Mouse (Mus musculus) kidney, adult 9 months (tissue): ENCODE results near the gene Kcnd2.

Experiments used
- DNase-seq: peaks from one replicate; pipeline ENCODE4 v3.0.0; 2022

Kcnd2 gene

DNA sequence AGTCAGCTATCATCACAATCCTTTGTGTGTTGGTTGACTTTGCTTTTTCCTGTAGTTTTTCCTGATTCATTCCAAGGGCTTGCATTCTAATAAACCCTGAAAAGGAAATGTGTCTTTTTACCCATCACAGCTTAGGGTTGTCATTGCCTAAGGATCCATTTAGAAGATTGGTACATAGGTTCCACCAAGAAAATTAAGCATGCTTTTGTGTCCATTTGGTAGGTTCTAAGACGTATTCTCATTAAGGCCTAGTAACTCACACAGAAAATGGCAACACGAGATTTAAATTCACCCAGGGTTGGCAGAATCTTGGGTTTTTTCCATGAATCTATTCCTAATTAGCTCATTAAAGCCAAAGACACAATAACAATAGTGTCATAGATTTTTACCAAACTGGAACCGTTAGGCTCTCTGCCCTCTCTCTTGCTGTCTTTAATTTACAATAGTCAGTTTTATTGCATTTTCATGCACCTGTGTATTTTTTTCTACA, 477.6 kb downstream of the Kcnd2 start:
- DNase-seq: no peak

DNA sequence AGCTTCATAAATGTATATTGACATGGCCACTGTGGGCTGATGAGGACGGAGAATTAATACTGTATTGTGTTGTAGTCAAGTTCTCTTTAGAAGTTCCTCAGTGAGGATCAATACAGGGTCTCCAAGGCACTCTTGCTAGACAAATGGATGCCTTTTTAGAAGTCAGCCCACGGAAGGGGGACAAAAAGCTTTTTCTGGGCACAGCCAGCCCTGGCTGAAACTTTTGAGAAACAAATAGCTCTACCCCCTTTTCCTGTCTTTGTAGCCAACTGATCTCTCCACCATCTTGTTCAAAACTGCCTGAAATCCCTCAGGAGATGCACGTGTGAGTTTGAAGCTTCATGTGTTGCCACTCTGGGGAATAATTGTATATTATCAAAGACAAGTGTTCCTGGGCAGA, 482.3 kb downstream of the Kcnd2 start:
- DNase-seq: no peak

DNA sequence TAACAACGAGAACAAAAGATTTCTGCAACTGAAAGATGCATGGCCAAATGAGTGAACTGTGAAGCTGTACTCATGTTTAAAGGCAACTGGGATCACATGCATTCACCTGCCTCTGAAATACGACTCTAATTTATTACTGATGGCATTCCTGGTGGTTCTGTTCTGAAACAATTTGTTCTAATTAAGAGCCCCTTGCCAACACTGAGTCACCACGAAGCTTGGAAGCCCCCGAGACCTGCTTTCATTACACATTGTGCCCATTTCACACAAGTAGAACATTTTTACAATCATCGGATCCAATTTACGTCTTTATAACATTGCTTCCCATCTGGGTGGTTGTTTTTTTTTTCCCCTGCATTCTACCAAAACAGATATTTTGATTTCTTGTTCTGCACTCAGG, 485.8 kb downstream of the Kcnd2 start:
- DNase-seq: no peak

DNA sequence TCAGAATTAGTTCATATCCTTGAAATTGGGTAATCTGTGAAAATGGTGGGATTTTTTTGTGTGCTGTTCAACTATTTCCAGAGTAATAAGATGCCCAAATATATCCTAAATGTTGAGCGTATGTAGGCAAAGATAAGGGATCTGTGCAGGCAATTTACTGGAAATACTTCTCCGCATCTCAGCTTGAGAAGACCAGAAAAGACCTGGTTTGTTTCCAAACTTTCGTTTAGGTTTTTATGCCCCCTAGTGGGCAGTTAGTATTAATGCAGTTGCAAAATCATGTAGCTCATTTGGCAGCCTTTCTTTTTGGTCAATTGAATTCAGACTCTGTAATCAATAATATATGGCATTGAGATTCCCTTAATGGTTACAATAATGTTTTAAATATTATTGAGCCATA, 493.9 kb downstream of the Kcnd2 start:
- DNase-seq: peak; percentile 5

DNA sequence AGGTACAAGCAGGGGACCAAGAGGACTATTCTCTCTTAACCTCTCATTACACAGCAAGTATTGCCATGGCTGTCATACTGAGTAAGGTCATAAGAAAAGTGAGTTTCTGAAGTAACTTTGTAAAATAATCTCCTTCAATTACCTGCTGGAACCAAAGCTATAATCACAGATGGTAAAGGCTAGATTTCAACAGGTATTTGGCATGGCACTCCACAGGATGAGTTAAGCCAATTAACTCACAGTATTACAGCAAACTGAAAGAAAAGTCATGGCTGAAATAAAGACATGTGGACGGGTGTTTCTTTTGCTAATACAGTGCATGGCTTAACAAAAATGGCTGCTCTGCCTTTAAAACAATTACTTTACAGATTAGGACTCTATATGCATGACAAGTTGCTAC, 503.8 kb downstream of the Kcnd2 start:
- DNase-seq: no peak

DNA sequence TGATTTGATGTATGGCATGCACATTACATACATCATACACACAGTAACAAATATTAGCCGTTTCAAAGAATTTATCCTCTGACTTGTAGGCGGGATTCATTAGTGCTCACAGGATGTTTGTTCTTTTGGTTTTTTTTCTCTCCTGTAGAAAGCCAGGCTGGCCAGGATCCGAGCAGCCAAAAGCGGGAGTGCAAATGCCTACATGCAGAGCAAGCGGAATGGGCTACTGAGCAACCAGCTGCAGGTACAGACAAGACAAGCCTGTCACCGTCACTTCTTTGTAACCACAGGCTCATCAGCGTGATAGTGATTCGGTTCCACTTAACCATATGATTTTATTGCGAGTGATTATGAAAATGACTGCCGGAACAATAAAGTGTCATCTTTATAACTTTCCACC, 506.9 kb downstream of the Kcnd2 start:
- DNase-seq: no peak

DNA sequence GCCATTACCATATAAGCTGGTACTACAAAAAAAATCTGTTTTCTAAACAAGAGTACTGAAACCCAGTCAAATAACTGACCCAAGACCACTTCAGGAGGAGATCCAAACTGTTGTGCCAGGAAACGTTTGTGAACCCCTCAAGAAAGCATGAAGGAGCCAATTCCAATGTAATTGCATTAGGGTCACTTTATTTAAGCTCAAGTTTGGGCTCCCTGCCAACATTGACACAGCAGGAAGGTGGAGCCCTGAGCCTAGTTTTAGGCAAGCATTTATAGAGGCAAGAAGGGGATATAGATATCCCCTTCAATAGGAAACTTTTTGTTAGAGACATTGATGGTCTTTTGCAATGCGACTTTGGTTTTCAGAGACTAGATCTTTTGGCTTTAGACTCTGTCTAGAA, 525.3 kb downstream of the Kcnd2 start:
- no peak for DNase-seq

DNA sequence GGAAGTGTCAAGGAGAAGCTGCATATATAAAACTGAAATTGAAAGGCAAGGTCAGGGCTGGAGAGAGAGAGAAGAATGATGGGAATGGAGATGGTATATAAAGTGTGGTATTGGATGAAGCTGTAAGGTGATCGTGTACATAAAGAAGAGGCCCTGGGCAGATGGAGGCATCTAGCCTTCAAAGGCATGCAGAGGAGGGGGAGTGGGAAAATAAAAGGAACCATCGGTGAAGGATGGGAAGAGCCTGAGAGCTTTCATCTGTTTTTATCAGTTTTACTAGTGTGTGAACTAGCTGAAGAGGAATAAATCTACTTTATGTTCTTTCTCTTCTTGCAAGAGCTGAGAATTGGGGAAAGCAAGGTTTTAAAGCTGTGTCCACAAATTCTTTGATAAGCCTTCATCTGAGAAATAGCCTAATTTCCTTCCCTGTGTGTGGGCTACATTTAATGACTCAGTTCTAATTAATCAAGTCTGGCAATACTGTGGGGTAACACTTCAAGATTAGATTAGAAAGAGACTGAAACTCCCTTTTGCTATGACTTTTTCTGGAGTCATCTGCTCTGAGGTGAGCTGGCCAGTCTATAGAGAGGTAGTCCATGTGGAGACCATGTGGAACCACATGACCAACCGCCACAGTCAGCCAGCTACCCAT, 529.4 kb downstream of the Kcnd2 start:
- DNase-seq: no peak

DNA sequence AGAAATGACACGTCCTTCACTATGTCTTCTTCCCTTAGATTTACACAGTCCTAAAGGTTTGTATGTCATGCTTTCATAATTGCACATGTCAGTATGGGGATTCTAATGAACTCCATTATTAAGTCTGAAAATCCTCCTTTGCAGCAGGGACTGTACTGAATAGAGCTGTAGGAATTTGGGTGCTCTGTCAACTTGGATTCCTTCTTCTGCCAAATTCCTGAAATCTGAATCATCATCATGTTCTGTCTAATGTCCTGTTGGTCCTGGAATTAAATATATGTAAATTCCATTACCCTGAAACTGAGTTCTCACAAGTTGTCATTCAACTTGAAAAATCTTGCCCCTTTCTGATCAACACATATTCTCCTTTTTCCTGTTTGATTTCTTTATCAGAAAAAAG, 532.2 kb downstream of the Kcnd2 start:
- no peak for DNase-seq

DNA sequence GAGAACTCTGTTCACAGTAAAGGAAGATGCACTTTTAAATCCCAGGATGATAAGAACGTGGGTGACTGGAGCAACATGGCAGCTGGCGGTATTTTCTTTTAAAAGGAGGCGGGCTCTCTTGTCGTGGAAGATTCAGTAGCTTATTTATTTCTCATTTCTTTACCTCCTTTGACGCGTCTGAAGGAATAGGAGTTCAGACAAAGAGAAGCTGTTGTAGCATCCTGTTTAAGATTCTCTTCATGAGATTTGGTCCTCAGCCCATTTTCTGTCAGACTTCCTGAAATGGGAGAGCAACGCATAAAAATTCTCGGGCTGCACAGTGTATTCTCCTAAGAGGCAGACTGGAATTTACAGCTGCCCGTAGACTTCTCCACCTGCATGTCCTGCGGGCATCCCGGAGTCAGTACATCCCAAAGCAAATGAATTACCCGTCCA, 552.5 kb downstream of the Kcnd2 start:
- no peak for DNase-seq

DNA sequence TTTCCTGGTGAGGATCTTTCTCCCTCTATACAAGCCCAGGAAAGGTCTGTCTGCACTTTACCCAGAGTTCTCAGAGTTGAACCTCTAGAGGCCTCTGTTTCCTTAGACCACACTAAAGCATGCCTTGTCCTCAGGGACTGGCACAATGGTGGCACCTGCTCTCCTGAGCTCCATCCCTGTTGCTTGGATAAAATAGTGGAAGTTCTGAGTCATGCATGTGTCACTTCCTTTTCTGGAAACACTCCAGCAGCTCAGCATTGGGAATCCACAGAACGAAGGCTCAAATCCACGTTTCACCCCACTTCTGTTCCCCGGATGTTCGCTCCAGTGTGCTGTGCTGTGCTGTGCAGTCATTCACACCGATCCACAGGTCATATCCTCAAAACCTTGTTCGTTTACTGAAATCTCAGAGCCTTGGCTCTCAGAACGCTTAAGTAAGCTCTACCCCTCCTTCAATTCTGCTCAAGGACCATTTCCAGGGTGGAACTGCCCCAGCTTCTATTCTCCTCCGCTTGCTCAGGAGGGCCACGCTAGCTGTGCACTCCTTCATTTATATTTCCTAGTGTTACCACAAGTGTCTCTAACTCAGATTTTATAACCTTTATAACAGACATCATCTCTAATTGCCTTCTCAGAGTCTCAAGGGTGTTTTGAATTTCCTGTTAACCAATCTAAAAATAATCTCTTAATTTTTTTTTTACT, 553.6 kb downstream of the Kcnd2 start:
- peak; percentile 49 for DNase-seq

DNA sequence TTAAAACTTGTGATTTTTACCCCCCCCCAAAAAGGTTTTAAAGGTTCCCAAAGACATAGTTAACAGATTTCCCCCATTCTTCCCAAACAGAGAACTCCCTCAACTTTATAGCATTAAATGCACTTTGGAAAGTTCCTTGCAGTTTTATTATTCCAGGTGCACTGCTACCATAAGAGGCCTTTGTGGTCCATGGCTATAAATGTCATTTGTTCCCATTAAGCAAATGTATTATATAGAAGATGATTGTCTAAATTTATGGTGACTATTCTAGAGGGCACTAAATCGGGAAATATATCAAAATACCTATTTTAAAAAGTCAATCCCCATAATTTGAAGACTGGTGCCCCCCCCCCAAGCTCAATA, 554.1 kb downstream of the Kcnd2 start:
- DNase-seq: no peak

DNA sequence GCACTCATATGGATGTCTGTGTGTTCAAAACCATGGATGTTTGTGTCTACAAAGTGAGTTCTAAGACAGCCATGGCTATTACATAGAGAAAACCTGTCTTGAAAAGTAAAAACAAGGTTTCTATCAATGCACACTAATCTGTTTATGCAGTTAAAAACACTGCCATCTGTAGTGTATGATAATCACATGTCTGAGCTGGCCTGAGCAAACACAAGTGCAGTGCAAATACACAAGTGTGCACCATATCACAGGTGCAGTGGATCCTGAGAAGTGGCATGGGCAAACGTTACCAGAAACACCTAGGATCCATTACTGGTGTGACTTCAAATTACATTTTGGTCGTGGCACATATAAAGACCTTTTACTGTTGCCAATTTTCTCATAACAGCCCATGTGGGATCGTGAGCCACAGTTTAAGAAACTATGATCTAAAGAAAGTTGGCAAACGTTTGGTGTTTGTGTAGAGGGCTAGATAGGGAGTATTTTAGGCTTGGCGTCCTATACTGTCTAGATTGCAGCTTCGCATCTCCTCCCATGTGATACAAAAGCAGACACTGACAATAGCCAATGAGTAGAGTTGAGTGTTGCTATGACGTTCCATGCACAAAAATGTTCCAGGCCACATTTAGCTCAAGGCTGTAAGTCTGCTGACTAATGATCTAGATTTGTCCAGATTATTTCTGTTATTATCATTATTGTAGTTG, 559.1 kb downstream of the Kcnd2 start:
- no peak for DNase-seq
